Mouse (Mus musculus): ENCODE results near the gene Fbxo2. TPM values are rescaled to one million over a fixed set of nuclear protein-coding genes. Genes with fewer than 3 reads are reported as not detected.
A peak's percentile ranks its signal among the peaks of the same experiment; 100 is the strongest.

Fbxo2 gene
- polyA plus RNA-seq, 1 experiment from 2014 or later = 1.0 TPM

- no peaks in the 10 kb centered on the region for H3K36me3 ChIP-seq
- H3K27me3 ChIP-seq (replicated peaks) = peaks cover 54% of the 10 kb centered on the region
- H3K9me3 ChIP-seq = no peaks in the 10 kb centered on the region
- H3K4me3 ChIP-seq (replicated peaks) = no peak overlapping the region
- H3K9ac ChIP-seq = no peak overlapping the region
- peaks cover 7% of the 10 kb centered on the region; the same call in 1 of the 2 replicates for H3K4me1 ChIP-seq
- H3K27ac ChIP-seq = no peak overlapping the region
- ATAC-seq (ENCODE audit: insufficient read depth, low FRiP score, low read depth) = no peak
- no peak overlapping the region for H3K4me2 ChIP-seq
- WGBS = 67% methylated on average over 1 of the region's 1 CpGs
Observed at GRCm38 (mm10) chr4:148128241-148128640, 32.2 kb upstream of the Fbxo2 start.

- no peak for ATAC-seq (ENCODE audit: insufficient read depth, low FRiP score, low read depth)
Observed at GRCm38 (mm10) chr4:148128672-148129071, 31.7 kb upstream of the Fbxo2 start.

DNA sequence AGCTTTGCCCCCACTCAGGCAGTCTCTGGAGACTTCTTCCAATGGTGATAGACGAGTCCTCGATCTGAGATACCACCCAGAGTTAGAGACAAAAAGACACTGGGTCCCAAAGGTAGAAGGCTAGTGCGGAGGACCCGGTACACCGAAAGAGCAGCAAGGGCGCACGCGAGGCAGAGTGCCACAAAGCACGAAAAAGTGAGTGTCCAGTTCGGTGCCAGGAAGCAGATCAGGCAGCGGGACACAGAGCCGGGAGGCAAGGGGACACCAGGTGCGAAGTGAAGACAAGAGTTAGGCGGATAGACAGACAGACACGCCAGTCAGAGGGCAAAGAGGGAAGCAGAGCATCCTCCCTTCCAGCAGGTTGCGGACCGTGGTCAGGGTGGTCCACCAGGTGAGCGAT, 30.3 kb upstream of the Fbxo2 start, which contains the start of gene Mad2l2:
Gene Mad2l2 (plus strand): TSS at position 252 of the 400 bp plus-strand sequence.
- 1% methylated on average over 18 of the region's 18 CpGs for WGBS
- ATAC-seq (ENCODE audit: insufficient read depth, low FRiP score, low read depth) = no peak
- Histone ChIP-seq H3K27me3 (replicated peaks) (peaks cover 54% of the 10 kb centered on the region), H3K4me2 (peak within 1 kb of the TSS; percentile 99), H3K4me1 (peaks cover 7% of the 10 kb centered on the region; the same call in 1 of the 2 replicates), H3K9ac (peak within 1 kb of the TSS; percentile 34), H3K9me3 (no peaks in the 10 kb centered on the region), H3K27ac (no peak within 1 kb of the TSS), H3K36me3 (no peaks in the 10 kb centered on the region), H3K4me3 (replicated peaks) (peak within 1 kb of the TSS; percentile 61)

More at GRCm38 (mm10) chr4:148128672-148129071, 31.7 kb upstream of the Fbxo2 start:
- 74% methylated on average over 2 of the region's 2 CpGs for WGBS
- peaks cover 54% of the 10 kb centered on the region for H3K27me3 ChIP-seq (replicated peaks)
- H3K4me3 ChIP-seq (replicated peaks) = no peak overlapping the region
- no peak overlapping the region for H3K27ac ChIP-seq
- H3K9me3 ChIP-seq = no peaks in the 10 kb centered on the region
- peaks cover 7% of the 10 kb centered on the region; the same call in 1 of the 2 replicates for H3K4me1 ChIP-seq
- no peaks in the 10 kb centered on the region for H3K36me3 ChIP-seq
- H3K9ac ChIP-seq = no peak overlapping the region
- no peak overlapping the region for H3K4me2 ChIP-seq

DNA sequence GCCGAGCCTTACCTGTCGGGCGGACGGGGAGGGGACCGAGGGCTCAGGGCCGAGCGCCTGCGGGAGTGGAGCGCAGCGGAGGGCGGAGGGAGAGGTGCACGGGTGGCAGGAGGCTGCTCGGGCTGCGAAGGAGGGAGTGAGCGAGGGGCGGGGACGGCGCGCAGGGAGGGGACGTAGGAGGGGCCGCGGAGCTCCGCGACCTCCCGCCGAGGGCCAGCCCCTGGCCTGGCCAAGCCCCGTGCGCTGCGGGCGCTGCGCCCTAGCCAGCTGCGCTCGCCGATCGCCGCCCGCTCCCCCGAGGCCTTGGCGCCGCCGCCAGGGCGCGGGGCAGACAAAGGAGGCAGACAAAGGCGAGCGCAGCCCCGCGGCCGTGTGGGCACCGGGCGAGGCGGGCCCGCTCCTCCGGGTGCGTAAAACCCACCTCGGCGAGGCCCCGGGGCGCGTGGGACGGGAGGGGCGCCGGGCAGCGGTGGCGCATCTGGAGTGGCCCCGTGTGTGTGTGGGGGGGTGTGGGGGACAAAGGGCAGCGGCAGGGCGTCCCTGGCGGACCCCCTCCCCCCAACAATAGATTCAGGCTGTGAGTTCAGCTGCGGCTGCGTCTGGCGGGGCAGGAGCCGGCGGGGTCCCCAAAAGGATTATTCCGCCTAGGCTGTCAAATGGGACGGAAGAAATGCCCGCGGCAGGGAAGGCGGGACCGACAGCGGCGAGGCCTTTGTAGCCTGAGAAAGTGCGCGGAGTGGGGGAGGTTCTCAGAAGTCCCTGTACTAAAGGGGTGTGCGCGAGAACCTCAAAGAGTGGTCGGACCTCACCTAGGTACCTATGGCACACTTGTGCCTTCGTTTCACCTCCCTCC, 29.6 kb upstream of the Fbxo2 start, which contains the start of gene Draxin:
Gene Draxin (minus strand): TSS at position 138 of the 853 bp plus-strand sequence.
- peak within 1 kb of the TSS; percentile 99 for H3K4me2 ChIP-seq
- no peak within 1 kb of the TSS for H3K27ac ChIP-seq
- peaks cover 7% of the 10 kb centered on the region; the same call in 1 of the 2 replicates for H3K4me1 ChIP-seq
- H3K4me3 ChIP-seq (replicated peaks) = peak within 1 kb of the TSS; percentile 61
- no peaks in the 10 kb centered on the region for H3K36me3 ChIP-seq
- under 1% methylated on average over 59 of the region's 87 CpGs for WGBS
- peak; percentile 92 for ATAC-seq (ENCODE audit: insufficient read depth, low FRiP score, low read depth)
- no peaks in the 10 kb centered on the region for H3K9me3 ChIP-seq
- H3K27me3 ChIP-seq (replicated peaks) = peaks cover 54% of the 10 kb centered on the region
- H3K9ac ChIP-seq = peak within 1 kb of the TSS; percentile 34

GRCm38 (mm10) chr4:148131497-148132081, 28.8 kb upstream of the Fbxo2 start:
- Histone ChIP-seq H3K9ac (no peak overlapping the region; the same call in 1 of the 2 replicates), H3K4me2 (peak overlapping the region; percentile 99), H3K27me3 (replicated peaks) (peaks cover 51% of the 10 kb centered on the region), H3K36me3 (no peaks in the 10 kb centered on the region), H3K4me1 (peaks cover 7% of the 10 kb centered on the region; the same call in 1 of the 2 replicates), H3K27ac (no peak overlapping the region), H3K9me3 (no peaks in the 10 kb centered on the region), H3K4me3 (replicated peaks) (peak overlapping the region; percentile 61)
- 2% methylated on average over 21 of the region's 21 CpGs for WGBS
- no peak for ATAC-seq (ENCODE audit: insufficient read depth, low FRiP score, low read depth)

GRCm38 (mm10) chr4:148134988-148135387, 25.4 kb upstream of the Fbxo2 start:
- 65% methylated on average over 8 of the region's 8 CpGs for WGBS
- Histone ChIP-seq H3K4me1 (peaks cover 6% of the 10 kb centered on the region; the same call in 1 of the 2 replicates), H3K27ac (no peak overlapping the region), H3K9ac (no peak overlapping the region), H3K36me3 (no peaks in the 10 kb centered on the region), H3K4me2 (no peak overlapping the region), H3K4me3 (replicated peaks) (no peak overlapping the region), H3K9me3 (no peaks in the 10 kb centered on the region), H3K27me3 (replicated peaks) (peaks cover 30% of the 10 kb centered on the region)
- ATAC-seq (ENCODE audit: insufficient read depth, low FRiP score, low read depth) = no peak

DNA sequence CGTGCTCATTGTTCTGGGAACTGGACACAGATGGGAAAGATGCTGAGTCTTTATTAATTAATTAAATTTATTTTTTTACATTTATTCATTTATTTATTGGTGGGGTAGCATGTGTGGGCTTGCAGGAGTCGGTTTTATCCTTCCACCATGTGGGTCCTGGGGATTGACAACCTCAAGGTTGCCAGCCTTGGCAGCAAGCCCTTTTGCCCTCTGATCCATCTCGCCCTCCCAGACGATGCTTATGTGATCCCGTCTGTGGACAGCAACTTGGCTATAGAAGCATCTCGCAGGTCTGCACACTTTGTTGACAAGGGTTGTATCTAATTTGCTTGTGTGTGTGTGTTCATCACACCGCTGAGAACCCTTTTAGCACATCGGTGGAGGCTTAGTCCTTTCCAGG, 22.9 kb upstream of the Fbxo2 start:
- H3K27ac ChIP-seq = no peak overlapping the region
- 67% methylated on average over 8 of the region's 8 CpGs for WGBS
- no peak overlapping the region for H3K4me3 ChIP-seq (replicated peaks)
- no peak for ATAC-seq (ENCODE audit: insufficient read depth, low FRiP score, low read depth)
- H3K27me3 ChIP-seq (replicated peaks) = peaks cover 7% of the 10 kb centered on the region; the same call in 1 of the 2 replicates
- no peak overlapping the region for H3K4me2 ChIP-seq
- H3K9ac ChIP-seq = no peak overlapping the region
- H3K4me1 ChIP-seq = peaks cover 2% of the 10 kb centered on the region; the same call in 1 of the 2 replicates
- no peaks in the 10 kb centered on the region for H3K36me3 ChIP-seq
- no peaks in the 10 kb centered on the region for H3K9me3 ChIP-seq

- Histone ChIP-seq H3K9ac (0 out of 2 replicates have a peak overlapping the region, but pooled peaks have one; percentile 2), H3K27ac (peak overlapping the region; percentile 91; the same call in 1 of the 2 replicates)
- ATAC-seq (ENCODE audit: insufficient read depth, low FRiP score, low read depth) = 0 out of 2 replicates have a peak, but pooled peaks have one; percentile 3
Observed at GRCm38 (mm10) chr4:148139767-148140097, 20.7 kb upstream of the Fbxo2 start.

DNA sequence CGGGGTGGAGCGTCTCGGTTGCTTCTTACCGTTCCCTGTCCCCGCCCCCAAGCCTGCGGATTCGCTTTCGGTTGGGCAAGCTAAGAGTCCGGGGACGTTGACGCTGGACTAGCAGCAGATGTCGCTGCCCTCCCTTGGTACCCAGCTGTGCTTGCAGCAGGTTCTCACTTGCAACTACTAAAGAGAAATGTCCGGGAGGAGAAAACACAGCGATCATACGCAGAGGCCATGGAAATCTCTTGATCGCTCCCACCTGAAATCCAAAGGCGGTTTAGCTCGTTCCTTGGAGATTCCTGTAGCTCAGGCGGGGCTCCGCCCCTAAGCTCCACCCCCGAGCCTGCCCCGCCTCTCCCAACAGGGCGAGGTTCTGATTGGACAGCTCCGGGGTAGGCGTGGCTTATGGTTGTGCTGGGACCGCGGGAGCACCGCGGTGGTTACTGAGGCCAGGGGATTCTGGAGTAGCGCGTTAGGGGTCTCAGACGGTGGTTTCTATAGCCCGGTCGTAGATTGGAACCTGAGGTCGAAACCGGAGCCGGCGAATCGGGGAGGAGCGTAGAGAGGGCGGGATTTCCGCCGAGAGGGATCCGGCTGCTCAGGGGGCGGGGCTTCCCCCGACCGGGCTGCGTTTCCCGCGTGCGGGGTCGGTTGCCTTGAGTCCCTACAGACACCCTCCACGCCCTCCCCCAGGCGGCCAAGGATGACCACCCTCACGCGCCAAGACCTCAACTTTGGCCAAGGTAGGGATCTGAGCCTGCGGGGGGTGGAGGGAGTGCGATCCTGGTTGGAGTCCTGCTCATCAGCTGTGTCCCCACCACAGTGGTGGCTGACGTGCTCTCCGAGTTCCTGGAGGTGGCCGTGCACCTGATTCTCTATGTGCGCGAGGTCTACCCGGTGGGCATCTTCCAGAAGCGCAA, 20.1 kb upstream of the Fbxo2 start:
- Histone ChIP-seq H3K4me3 (replicated peaks) (peak overlapping the region; percentile 77), H3K4me1 (peaks cover 2% of the 10 kb centered on the region; the same call in 1 of the 2 replicates), H3K27me3 (replicated peaks) (peaks cover 5% of the 10 kb centered on the region; the same call in 1 of the 2 replicates), H3K36me3 (no peaks in the 10 kb centered on the region), H3K4me2 (peak overlapping the region; percentile 96), H3K9ac (peak overlapping the region; percentile 79), H3K27ac (peak overlapping the region; percentile 91), H3K9me3 (no peaks in the 10 kb centered on the region)
- ATAC-seq (ENCODE audit: insufficient read depth, low FRiP score, low read depth) = peak; percentile 93
- WGBS = under 1% methylated on average over 65 of the region's 65 CpGs

More at GRCm38 (mm10) chr4:148139767-148140097, 20.7 kb upstream of the Fbxo2 start:
- Histone ChIP-seq H3K4me1 (peaks cover 2% of the 10 kb centered on the region; the same call in 1 of the 2 replicates), H3K9me3 (no peaks in the 10 kb centered on the region), H3K4me2 (peak overlapping the region; percentile 96), H3K27me3 (replicated peaks) (peaks cover 5% of the 10 kb centered on the region; the same call in 1 of the 2 replicates), H3K36me3 (no peaks in the 10 kb centered on the region), H3K4me3 (replicated peaks) (peak overlapping the region; percentile 77)
- under 1% methylated on average over 12 of the region's 12 CpGs for WGBS

DNA sequence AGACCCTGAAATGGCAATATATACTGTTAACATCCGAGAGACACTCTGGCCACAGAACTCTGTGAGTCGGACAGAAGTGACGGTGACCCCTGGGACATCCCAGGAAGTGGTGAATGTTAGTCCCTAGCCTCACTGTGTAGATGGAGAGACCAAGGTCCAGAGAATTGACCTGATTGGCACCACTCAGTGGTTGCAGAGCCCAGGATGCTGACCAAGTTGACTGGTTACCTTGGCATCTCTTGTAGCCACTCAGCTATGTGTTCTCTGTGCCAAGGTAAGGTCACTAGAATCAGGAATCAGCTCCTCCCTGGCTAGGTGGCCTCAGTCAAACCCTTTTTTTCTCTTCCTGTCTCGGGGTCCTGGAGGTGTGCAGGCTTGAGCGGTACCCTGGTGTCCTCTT, 16.7 kb upstream of the Fbxo2 start:
- Histone ChIP-seq H3K9ac (no peak overlapping the region), H3K36me3 (no peaks in the 10 kb centered on the region), H3K4me3 (replicated peaks) (no peak overlapping the region), H3K27ac (no peak overlapping the region), H3K9me3 (no peaks in the 10 kb centered on the region), H3K27me3 (replicated peaks) (no peaks in the 10 kb centered on the region; the same call in 1 of the 2 replicates), H3K4me2 (no peak overlapping the region), H3K4me1 (peaks cover 2% of the 10 kb centered on the region; the same call in 1 of the 2 replicates)
- no peak for ATAC-seq (ENCODE audit: insufficient read depth, low FRiP score, low read depth)
- WGBS = 88% methylated on average over 5 of the region's 5 CpGs

DNA sequence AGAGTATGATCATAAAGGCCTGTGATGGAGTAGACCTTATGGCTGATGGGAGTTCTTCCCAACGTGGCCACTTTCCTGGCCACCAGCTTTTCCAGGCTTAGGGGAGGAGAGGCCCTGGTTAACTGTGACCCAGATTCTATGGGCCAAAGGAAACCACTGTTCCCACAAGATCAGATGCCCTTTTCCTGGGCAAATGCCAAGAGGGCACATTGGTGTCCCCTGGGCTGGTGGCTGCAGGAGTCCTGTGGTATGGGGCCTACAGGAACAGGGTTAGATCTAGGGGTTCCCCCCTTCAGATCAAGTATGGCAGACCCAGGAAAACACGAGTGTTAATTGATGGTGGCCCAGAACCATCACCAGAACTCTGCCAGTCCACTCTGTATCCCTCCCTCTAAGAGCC, 12.7 kb upstream of the Fbxo2 start:
- ATAC-seq (ENCODE audit: insufficient read depth, low FRiP score, low read depth) = no peak
- H3K4me2 ChIP-seq = no peak overlapping the region

More for the DNA sequence above, 12.7 kb upstream of the Fbxo2 start:
- 78% methylated on average over 2 of the region's 2 CpGs for WGBS
- no peak overlapping the region for H3K27ac ChIP-seq
- no peak overlapping the region for H3K9ac ChIP-seq
- no peaks in the 10 kb centered on the region for H3K9me3 ChIP-seq
- no peak overlapping the region for H3K4me3 ChIP-seq (replicated peaks)
- H3K36me3 ChIP-seq = no peaks in the 10 kb centered on the region
- H3K27me3 ChIP-seq (replicated peaks) = no peaks in the 10 kb centered on the region
- peaks cover 14% of the 10 kb centered on the region for H3K4me1 ChIP-seq

Data from stomach, embryonic 15.5 days (tissue).